Mouse (Mus musculus) heart, postnatal 0 days (tissue): ENCODE results near the gene Vipr1.

Experiments used
- CTCF ChIP-seq: IDR thresholded peaks from 2 replicates; pipeline ENCODE4 v1.5.1; 2016; ENCODE audit warnings: antibody characterized with exemption, control low read depth, low read depth
- EP300 ChIP-seq: IDR thresholded peaks from 2 replicates; pipeline ENCODE4 v1.6.1; 2016; ENCODE audit warnings: antibody characterized with exemption, low read depth

DNA sequence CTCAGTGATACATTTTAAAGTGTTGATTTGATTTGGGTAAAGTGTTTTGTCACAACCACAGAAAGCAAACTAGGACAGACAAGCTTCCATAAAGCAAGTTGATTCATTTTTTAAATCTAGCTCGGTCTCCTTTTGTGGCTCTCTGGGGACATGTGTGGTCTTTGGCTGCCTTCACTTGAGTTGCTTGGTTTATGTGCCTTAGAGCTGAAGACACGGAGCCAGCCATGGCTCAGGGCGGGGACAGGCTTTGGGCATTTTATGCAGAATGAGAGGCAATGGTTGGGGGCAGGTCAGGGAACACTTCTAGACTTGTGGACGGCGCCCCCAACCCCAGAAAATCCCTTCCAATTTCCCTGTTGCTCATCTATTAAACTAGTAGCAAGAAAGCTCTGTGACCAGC lies 31.2 kb downstream of the Vipr1 start:
- TF ChIP-seq CTCF (no peak), EP300 (no peak)
